Mouse (Mus musculus) urinary bladder, postnatal 10 days (tissue): ENCODE data around the gene Olfr711.
"Not testable (repeated sequence)": the region's sequence is repeated elsewhere in the genome, so short reads cannot be mapped to it uniquely, and the experiment has no call there.

ENCODE experiments used
- DNase-seq: peaks from one replicate; pipeline ENCODE4 v3.0.0; 2022; ENCODE audit warnings: low spot score

Gene Olfr711

GRCm38 (mm10) chr7:106975353-106975752 is at the start of gene Olfr711:
Gene Olfr711, minus strand, starts transcription at chr7:106975453.
- no peak for DNase-seq

- DNase-seq = no peak
Measured at GRCm38 (mm10) chr7:107005972-107006371, 30.7 kb upstream of the Olfr711 start, which contains the start of gene Olfr2. Gene Olfr2, minus strand, starts transcription at chr7:107006072.

DNA sequence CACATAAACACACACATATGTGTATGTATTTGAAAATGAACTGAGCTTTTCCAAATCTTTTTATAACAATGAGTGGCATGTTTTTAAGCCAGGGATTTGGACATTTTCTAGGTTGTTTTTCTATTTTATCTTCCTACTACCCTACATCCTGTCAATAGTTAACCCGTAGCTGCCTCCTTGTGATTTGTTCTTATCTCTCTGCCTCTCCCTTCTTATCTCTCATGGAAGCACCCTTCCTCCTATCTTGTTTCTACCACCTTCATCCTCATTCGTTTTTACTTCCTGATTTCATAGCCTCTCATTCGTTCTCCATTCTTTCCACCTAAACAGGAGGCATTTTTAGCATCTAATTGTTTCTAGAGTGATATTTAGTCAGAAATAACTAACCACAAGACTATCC is 28.9 kb upstream of the Olfr711 start:
- DNase-seq = no peak

- DNase-seq = no peak
Measured at GRCm38 (mm10) chr7:107000798-107001197, 25.5 kb upstream of the Olfr711 start.

- DNase-seq = no peak
Measured at GRCm38 (mm10) chr7:106985236-106985635, 10.0 kb upstream of the Olfr711 start.

DNA sequence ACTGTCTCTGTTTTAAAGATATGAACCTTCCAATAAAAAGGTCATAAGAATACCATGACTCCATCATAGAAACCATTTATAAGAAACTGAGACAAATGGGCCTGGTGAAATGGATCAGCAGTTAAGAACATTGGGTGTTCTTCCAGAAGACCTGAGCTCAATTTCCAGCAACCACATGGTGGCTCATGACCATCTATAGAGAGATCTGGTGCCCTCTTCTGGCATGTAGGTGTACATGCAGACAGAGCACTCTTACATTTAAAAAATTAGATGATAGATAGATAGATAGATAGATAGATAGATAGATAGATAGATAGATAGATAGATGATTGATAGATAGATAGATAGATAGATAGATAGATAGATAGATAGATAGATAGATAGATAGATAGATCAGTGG is 7.8 kb downstream of the Olfr711 start:
- DNase-seq = not testable (repeated sequence)

GRCm38 (mm10) chr7:106963837-106964236 is 11.4 kb downstream of the Olfr711 start, which contains the start of gene Olfr6:
Gene Olfr6, minus strand, starts transcription at chr7:106963937.
- DNase-seq = no peak

DNA sequence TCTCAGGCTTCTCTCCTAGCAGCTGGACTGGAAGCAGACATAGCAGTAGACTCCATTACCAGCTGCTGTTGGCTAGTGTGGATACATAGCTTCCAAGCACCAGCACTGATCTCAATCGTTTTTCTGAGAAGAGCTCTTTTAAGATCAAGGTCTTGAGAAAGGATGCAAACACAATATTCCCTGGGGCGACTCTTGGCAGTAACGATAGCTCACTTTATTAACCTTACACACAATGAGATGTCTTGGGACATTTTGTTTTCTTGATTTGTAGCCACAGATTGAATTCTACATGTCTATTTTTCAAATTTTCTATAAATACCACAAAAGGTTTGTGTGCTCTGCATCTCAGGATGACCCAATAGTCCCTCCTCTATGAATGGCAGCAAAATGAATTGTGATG is 27.0 kb downstream of the Olfr711 start, which contains the start of gene Olfr710:
Olfr710 (minus strand) TSS at position 101 of the 400 bp plus-strand sequence.
- DNase-seq = no peak

DNA sequence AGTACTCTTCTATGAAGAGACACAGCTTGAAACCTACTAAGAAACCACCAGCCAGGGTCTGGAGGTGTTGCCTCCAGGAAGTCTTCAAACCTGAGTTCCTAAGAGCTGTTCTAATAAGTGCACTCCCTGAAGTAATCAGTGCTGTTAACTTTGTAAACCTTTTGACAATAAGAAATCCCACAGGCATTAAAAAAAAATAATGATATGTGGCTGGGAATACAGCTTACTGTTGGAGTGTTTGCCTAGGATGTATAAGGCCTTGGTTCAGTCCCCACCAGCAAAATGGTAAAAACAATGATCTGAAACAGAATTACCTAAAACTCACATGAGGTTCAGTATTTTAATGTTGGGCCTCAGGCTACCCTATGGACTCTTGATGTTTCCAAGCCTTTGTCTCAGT is 43.1 kb downstream of the Olfr711 start, which contains the start of gene Olfr709-ps1:
Olfr709-ps1 (minus strand) TSS at position 101 of the 400 bp plus-strand sequence.
- DNase-seq = no peak

DNA sequence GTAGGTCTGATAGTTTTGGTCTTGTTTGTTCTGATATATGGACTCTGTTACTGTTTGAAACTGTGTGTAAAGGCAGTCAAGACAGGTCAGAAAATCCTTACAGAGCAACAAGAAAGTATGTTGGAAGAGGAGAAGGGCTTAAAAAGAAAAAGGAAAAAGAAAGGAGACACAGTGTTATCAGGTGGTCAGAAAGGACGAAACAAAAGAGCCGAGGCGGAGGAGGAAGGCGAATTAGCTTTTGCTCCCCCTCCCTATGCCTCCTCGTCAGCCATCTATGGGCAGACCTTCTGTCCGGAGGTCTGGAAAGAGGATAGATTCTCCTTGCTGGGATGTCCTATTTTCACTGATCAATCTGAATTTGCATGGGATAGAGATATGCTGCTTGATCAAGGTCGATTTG is 54.3 kb downstream of the Olfr711 start:
- not testable (repeated sequence) for DNase-seq
